In the genomic region with DNA sequence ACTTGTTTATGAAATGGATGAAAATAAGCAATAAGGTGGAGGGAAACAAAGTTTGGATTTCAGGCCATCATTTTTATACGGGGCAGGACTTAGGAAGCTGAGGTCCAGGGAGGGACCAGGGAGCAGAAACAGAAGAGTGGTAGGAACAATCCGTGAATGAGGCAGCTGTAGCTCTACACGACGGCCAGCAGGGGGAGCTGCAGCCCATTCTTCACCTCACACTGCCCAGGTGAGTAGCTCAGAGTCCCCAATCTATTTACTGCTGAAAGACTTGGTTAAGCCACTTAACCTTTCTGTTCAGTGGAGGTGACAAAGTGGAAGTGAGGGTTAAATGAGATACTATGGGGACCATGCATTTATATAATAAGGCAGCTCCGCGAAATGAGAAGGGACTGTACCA, we compare ENCODE assay signal across 8 mouse cellular contexts.
DNase-seq lines count a peak whose midpoint lies in the region; ATAC-seq and TF ChIP-seq lines count a peak whose summit lies in the region.

No protein-coding gene starts in this region.

- no peak overlapping the region for H3K4me3 ChIP-seq in cortical plate, adult 2 months (ENCODE audit: insufficient read depth, low read length)
- no peak overlapping the region for H3K4me3 ChIP-seq in heart, adult 2 months
- no peak overlapping the region for H3K4me3 ChIP-seq in kidney, embryonic 16.5 days (ENCODE audit: low read length)
- H3K4me3 ChIP-seq in liver, embryonic 14.5 days (ENCODE audit: insufficient read depth in 1 of 2, low read depth in 2 of 2, low read length in 2 of 2): no peak overlapping the region

- intact Hi-C loops in heart, adult 2 months (cut with DNase I): loop anchor here (1.0 to 10.0 kb wide), 3 partner anchors 98 to 636 kb away; no protein-coding TSS in a partner anchor

- H3K4me2 ChIP-seq in kidney, embryonic 16.5 days (replicated peaks; ENCODE audit: low read depth, low read length): no peak overlapping the region
- H3K4me2 ChIP-seq in liver, embryonic 14.5 days (ENCODE audit: low read depth): no peak overlapping the region

- H3K36me3 ChIP-seq in heart, adult 2 months (ENCODE audit: control insufficient read depth, insufficient read depth, low read length): no peaks in the 10 kb centered on the region
- H3K36me3 ChIP-seq in kidney, embryonic 16.5 days (ENCODE audit: insufficient read depth, low read length): no peaks in the 10 kb centered on the region
- H3K36me3 ChIP-seq in liver, embryonic 14.5 days (replicated peaks; ENCODE audit: control insufficient read depth, insufficient read depth, low read depth): no peaks in the 10 kb centered on the region

- H3K27me3 ChIP-seq in heart, adult 2 months (ENCODE audit: control insufficient read depth, insufficient read depth, low read length): no peaks in the 10 kb centered on the region
- H3K27me3 ChIP-seq in kidney, embryonic 16.5 days (ENCODE audit: insufficient read depth, low read length): no peaks in the 10 kb centered on the region
- H3K27me3 ChIP-seq in liver, embryonic 14.5 days (ENCODE audit: control insufficient read depth, insufficient read depth, low read length): no peaks in the 10 kb centered on the region

- no peaks in the 10 kb centered on the region for H3K9me3 ChIP-seq in kidney, embryonic 16.5 days (ENCODE audit: low read length)
- H3K9me3 ChIP-seq in liver, embryonic 14.5 days (ENCODE audit: control insufficient read depth, low read length): no peaks in the 10 kb centered on the region

- TF ChIP-seq EP300 in heart, adult 2 months (IDR thresholded peaks at IDR 0.05; ENCODE audit: insufficient read depth, low read depth, low read length): peak; percentile 71; the same call in 1 of the 2 replicates
- no peak for TF ChIP-seq EP300 in liver, embryonic 14.5 days (IDR thresholded peaks at IDR 0.05; ENCODE audit: low read depth)

- no peaks in the 10 kb centered on the region for H3K4me1 ChIP-seq in cortical plate, adult 2 months (ENCODE audit: control insufficient read depth, insufficient read depth, low read length)
- no peaks in the 10 kb centered on the region for H3K4me1 ChIP-seq in heart, adult 2 months (ENCODE audit: control insufficient read depth, insufficient read depth, low read length)
- H3K4me1 ChIP-seq in kidney, embryonic 16.5 days (ENCODE audit: insufficient read depth, low read length): no peaks in the 10 kb centered on the region
- no peaks in the 10 kb centered on the region for H3K4me1 ChIP-seq in liver, embryonic 14.5 days (replicated peaks; ENCODE audit: control insufficient read depth in 2 of 2, insufficient read depth in 2 of 2, low read length in 1 of 2)

- 0 out of 2 replicates have a peak, but pooled peaks have one; percentile 59 for ATAC-seq in kidney, embryonic 16.5 days (ENCODE audit: low FRiP score, low TSS enrichment)
- ATAC-seq in liver, embryonic 14.5 days (ENCODE audit: insufficient read depth): no peak

- peak; percentile 76 for DNase-seq in CD4-positive, CD25-positive, alpha-beta regulatory T cell, adult 2 months (ENCODE audit: low read depth, low spot score)
- DNase-seq in adrenal gland, adult (ENCODE audit: inconsistent age in 2 of 2, low spot score in 1 of 2): peak; percentile 65 to 85
- peak; percentile 48 to 80 for DNase-seq in heart, adult 2 months
- DNase-seq in liver, embryonic 14.5 days (ENCODE audit: low read depth in 3 of 3, low spot score in 3 of 3): peak; percentile 4 to 17 (median 12)
- peak; percentile 70 for DNase-seq in ovary, postnatal 36 days (ENCODE audit: low spot score)
- peak; percentile 58 for DNase-seq in thymus, postnatal 14 days

- TF ChIP-seq POLR2A in cortical plate, adult 2 months (IDR thresholded peaks at IDR 0.05; ENCODE audit: extremely low read depth, insufficient read depth, low read length): no peak
- no peak for TF ChIP-seq POLR2A in heart, adult 2 months (IDR thresholded peaks at IDR 0.05; ENCODE audit: insufficient read depth, low read depth, low read length)

- no peak overlapping the region for H3K9ac ChIP-seq in heart, adult 2 months (ENCODE audit: low read depth, low read length)
- no peak overlapping the region for H3K9ac ChIP-seq in kidney, embryonic 16.5 days (replicated peaks; ENCODE audit: low read length)
- H3K9ac ChIP-seq in liver, embryonic 14.5 days (replicated peaks): no peak overlapping the region

- no peaks in the 10 kb centered on the region for H3K79me2 ChIP-seq in heart, adult 2 months (replicated peaks; ENCODE audit: control insufficient read depth, insufficient read depth, low read length)

- peak; percentile 89 for TF ChIP-seq CTCF in cortical plate, adult 2 months (IDR thresholded peaks at IDR 0.05; ENCODE audit: extremely low read depth, insufficient read depth, low read length)
- peak; percentile 97 for TF ChIP-seq CTCF in heart, adult 2 months (IDR thresholded peaks at IDR 0.05)
- TF ChIP-seq CTCF in liver, embryonic 14.5 days (IDR thresholded peaks at IDR 0.05; ENCODE audit: low read depth): peak; percentile 91

- whole genome bisulfite sequencing in heart, adult 2 months: 25% methylated on average over 6 of the region's 6 CpGs
- WGBS in kidney, embryonic 16.5 days: 29% methylated on average over 6 of the region's 6 CpGs
- WGBS in liver, embryonic 14.5 days (ENCODE audit: insufficient replicate concordance): 28% methylated on average over 6 of the region's 6 CpGs

- H3K27ac ChIP-seq in cortical plate, adult 2 months (ENCODE audit: insufficient read depth, low read length): no peak overlapping the region
- H3K27ac ChIP-seq in heart, adult 2 months: no peak overlapping the region
- no peak overlapping the region for H3K27ac ChIP-seq in kidney, embryonic 16.5 days (ENCODE audit: low read length)
- H3K27ac ChIP-seq in liver, embryonic 14.5 days: no peak overlapping the region

Comparison
In these comparisons a context has a peak if more than half of its experiments do, and no peak if none do; other contexts are left out.
1. DNase-seq: peak in every context shown above with its lines; median percentile 76 in CD4-positive, CD25-positive, alpha-beta regulatory T cell, adult 2 months; 75 in adrenal gland, adult; 70 in ovary, postnatal 36 days; 64 in heart, adult 2 months; 58 in thymus, postnatal 14 days; 12 in liver, embryonic 14.5 days.